Mouse (Mus musculus) neural tube, embryonic 11.5 days (tissue): ENCODE measurements around the gene Usp5. TPM values are rescaled to one million over a fixed set of nuclear protein-coding genes. Genes with fewer than 3 reads are reported as not detected.
"Not testable (repeated sequence)": the region's sequence is repeated elsewhere in the genome, so short reads cannot be mapped to it uniquely, and the experiment has no call there.

Experiments
- ATAC-seq: fragments of 200-750 bp; cut with Nextera tagmentation; 2 replicates; pipeline ENCODE4 v1.8.0; 2017; ENCODE audit warnings: moderate number of reproducible peaks, mild to moderate bottlenecking, moderate TSS enrichment, moderate library complexity; ENCODE audit not compliant: insufficient read depth, low FRiP score, low TSS enrichment
- DNase-seq: peaks from one replicate; pipeline ENCODE4 v3.0.0-alpha.2; 2015; ENCODE audit warnings: low spot score
- H3K27ac ChIP-seq: fragments of 300-500 bp; sonication (generic); 2 replicates; pipeline ENCODE4 v1.5.1; 2014; ENCODE audit warnings: low read depth, mild to moderate bottlenecking, low read length
- H3K27me3 ChIP-seq: fragments of 300-500 bp; sonication (generic); 2 replicates; pipeline ENCODE4 v1.6.1; 2014; ENCODE audit warnings: mild to moderate bottlenecking, low read length, mixed read lengths; ENCODE audit not compliant: control insufficient read depth, insufficient read depth
- H3K36me3 ChIP-seq: fragments of 300-500 bp; sonication (generic); 2 replicates; pipeline ENCODE4 v1.6.1; 2014; ENCODE audit warnings: mild to moderate bottlenecking, low read length, moderate library complexity, mixed read lengths; ENCODE audit not compliant: control insufficient read depth, insufficient read depth
- H3K4me1 ChIP-seq: fragments of 300-500 bp; sonication (generic); 2 replicates; pipeline ENCODE4 v1.6.1; 2014; ENCODE audit warnings: low read length, mixed read lengths; ENCODE audit not compliant: control insufficient read depth, insufficient read depth
- H3K4me2 ChIP-seq: fragments of 300-500 bp; sonication (generic); 2 replicates; pipeline ENCODE4 v1.6.1; 2014; ENCODE audit warnings: low read depth, mild to moderate bottlenecking, moderate library complexity
- H3K4me3 ChIP-seq: fragments of 300-500 bp; sonication (generic); 2 replicates; pipeline ENCODE4 v1.5.1; 2014; ENCODE audit warnings: low read depth, low read length
- H3K9ac ChIP-seq: fragments of 300-500 bp; sonication (generic); 2 replicates; pipeline ENCODE4 v1.6.1; 2014; ENCODE audit warnings: mild to moderate bottlenecking, low read length
- H3K9me3 ChIP-seq: fragments of 300-500 bp; sonication (generic); 2 replicates; pipeline ENCODE4 v1.6.1; 2016; ENCODE audit warnings: low read length; ENCODE audit not compliant: control insufficient read depth
- WGBS: fragments of 180-500 bp; shearing (Covaris S2); extraction: QIAGEN DNeasy Blood & Tissue Kit; methylation state at CpG from one replicate; pipeline ENCODE4 v1.1.7; 2014; 5-methylcytosine and 5-hydroxymethylcytosine counted together
- polyA plus RNA-seq: library from polyadenylated mRNA; unstranded; fragments of >200 nt; fragmentation: Nextera tagmentation; extraction: Ambion mirVana; gene quantifications from 2 replicates; pipeline ENCODE4 v1.2.1, GENCODE M21; 2014

The Usp5 gene
- polyA plus RNA-seq, 1 experiment from 2014 or later, result 174 TPM

DNA sequence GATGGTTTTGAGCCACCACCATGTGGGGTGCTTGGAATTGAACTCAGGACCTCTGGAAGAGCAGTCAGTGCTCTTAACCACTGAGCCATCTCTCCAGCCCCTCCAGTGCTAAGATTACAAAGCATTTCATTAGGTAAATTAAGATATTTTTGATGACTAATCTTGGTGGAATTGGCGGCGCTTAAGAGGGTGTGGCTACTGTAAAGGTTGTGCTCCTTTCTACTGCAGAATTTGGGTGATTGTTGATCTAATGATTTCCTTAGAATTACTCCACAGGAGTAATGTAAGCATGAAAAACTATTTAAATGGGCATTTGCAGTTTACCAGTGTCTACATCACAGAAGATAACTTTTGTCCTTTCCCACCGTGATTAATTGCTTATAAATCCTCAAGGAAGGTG, 24.9 kb downstream of the Usp5 start:
- no peak overlapping the region for H3K27ac ChIP-seq
- H3K36me3 ChIP-seq, result no peaks in the 10 kb centered on the region
- no peak overlapping the region for H3K4me2 ChIP-seq
- H3K9ac ChIP-seq, result no peak overlapping the region
- no peak for DNase-seq
- WGBS, result 93% methylated on average over 3 of the region's 3 CpGs
- ATAC-seq, result no peak
- no peaks in the 10 kb centered on the region for H3K27me3 ChIP-seq
- H3K4me1 ChIP-seq, result peaks cover 10% of the 10 kb centered on the region
- H3K4me3 ChIP-seq, result no peak overlapping the region
- no peaks in the 10 kb centered on the region for H3K9me3 ChIP-seq

DNA sequence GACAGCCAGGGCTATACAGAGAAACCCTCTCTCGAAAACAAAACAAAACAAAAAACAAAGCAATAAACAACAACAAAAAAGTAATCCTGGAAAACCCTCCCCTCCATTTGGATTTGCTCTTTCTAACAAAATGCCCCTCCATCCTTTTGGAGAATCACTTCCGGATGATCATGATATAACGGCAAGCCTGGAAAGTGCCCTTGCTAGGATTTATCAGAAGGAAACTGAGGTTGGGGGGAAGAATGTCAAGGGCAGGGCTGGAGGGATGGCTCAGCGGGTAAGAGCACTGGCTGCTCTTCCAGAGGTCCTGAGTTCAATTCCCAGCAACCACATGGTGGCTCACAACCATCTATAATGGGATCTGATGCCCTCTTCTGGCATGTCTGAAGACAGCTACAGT, 25.6 kb downstream of the Usp5 start:
- not testable (repeated sequence) for H3K4me3 ChIP-seq, H3K27me3 ChIP-seq, H3K9ac ChIP-seq, DNase-seq, H3K4me1 ChIP-seq, H3K36me3 ChIP-seq, H3K4me2 ChIP-seq, ATAC-seq, H3K9me3 ChIP-seq, H3K27ac ChIP-seq
- WGBS, result 94% methylated on average over 4 of the region's 4 CpGs

DNA sequence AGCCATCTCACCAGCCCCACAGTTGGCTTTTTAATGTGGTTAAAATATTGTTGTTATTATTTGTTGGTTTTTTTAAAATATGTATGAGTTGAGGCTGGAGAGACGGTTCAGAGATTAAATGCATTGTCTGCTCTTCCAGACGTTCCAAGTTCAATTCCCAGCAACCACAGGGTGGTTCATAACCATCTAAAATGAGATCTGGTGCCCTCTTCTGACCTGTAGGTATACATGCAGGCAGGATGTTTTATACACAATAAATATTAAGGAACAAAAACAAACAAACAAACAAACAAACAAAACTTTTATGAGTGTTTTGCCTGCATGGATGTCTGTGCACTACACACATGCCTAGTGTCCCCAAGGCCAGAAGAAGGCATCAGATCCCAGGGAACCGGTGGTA, 26.2 kb downstream of the Usp5 start:
- no peak overlapping the region for H3K4me3 ChIP-seq
- DNase-seq (no peak), ATAC-seq (no peak)
- no peaks in the 10 kb centered on the region for H3K27me3 ChIP-seq
- H3K4me1 ChIP-seq, result peaks cover 7% of the 10 kb centered on the region; the same call in 1 of the 2 replicates
- no peak overlapping the region for H3K4me2 ChIP-seq
- 70% methylated on average over 3 of the region's 3 CpGs for WGBS
- no peaks in the 10 kb centered on the region for H3K36me3 ChIP-seq
- no peak overlapping the region for H3K27ac ChIP-seq
- no peak overlapping the region for H3K9ac ChIP-seq
- H3K9me3 ChIP-seq, result no peaks in the 10 kb centered on the region

- 22% methylated on average over 4 of the region's 9 CpGs for WGBS
- not testable (repeated sequence) for H3K27me3 ChIP-seq, H3K36me3 ChIP-seq, H3K4me2 ChIP-seq, H3K9ac ChIP-seq, ATAC-seq, H3K27ac ChIP-seq, H3K4me1 ChIP-seq, H3K4me3 ChIP-seq, DNase-seq, H3K9me3 ChIP-seq
These were observed 26.9 kb downstream of the Usp5 start for GRCm38 (mm10) chr6:124802400-124802799.

DNA sequence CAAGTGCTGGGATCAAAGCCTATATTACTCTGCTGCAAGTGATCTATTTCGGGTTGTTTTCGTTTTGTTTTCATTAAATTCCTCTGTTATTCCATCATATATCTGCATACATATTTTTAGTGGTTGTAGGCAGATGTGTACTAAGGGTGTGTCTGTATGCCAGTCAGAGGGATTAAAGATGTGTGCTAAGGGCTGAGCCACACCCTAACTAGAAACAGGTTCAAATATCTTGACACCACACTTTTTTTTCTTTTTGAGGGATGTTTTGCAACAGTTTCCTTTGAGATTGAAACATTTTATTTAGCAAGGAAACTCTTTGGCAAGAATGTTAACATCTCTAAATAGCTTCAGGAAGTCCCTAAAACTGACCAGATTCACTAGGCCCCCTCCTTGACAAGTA, 33.1 kb downstream of the Usp5 start:
- H3K9ac ChIP-seq, result no peak overlapping the region
- no peak for DNase-seq
- no peak overlapping the region for H3K4me3 ChIP-seq
- no peaks in the 10 kb centered on the region for H3K4me1 ChIP-seq
- 79% methylated on average over 2 of the region's 2 CpGs for WGBS
- no peaks in the 10 kb centered on the region for H3K36me3 ChIP-seq
- no peaks in the 10 kb centered on the region for H3K27me3 ChIP-seq
- H3K9me3 ChIP-seq, result no peaks in the 10 kb centered on the region
- no peak for ATAC-seq
- H3K27ac ChIP-seq, result no peak overlapping the region
- no peak overlapping the region for H3K4me2 ChIP-seq

- 68% methylated on average over 4 of the region's 4 CpGs for WGBS
- no peak overlapping the region for H3K27ac ChIP-seq
- DNase-seq (no peak), ATAC-seq (no peak)
- H3K36me3 ChIP-seq, result no peaks in the 10 kb centered on the region
- H3K4me3 ChIP-seq, result no peak overlapping the region
- H3K4me1 ChIP-seq, result no peaks in the 10 kb centered on the region
- H3K27me3 ChIP-seq, result no peaks in the 10 kb centered on the region
- H3K9ac ChIP-seq, result no peak overlapping the region
- no peak overlapping the region for H3K4me2 ChIP-seq
- H3K9me3 ChIP-seq, result no peaks in the 10 kb centered on the region
These were observed 33.5 kb downstream of the Usp5 start for GRCm38 (mm10) chr6:124795781-124796180.

GRCm38 (mm10) chr6:124791911-124792310, 37.4 kb downstream of the Usp5 start:
- no peak for DNase-seq
- WGBS, result 87% methylated on average over 3 of the region's 3 CpGs
- no peaks in the 10 kb centered on the region for H3K27me3 ChIP-seq

GRCm38 (mm10) chr6:124790121-124790520, 39.2 kb downstream of the Usp5 start:
- H3K9ac ChIP-seq, result no peak overlapping the region
- H3K4me3 ChIP-seq, result no peak overlapping the region
- whole genome bisulfite sequencing, result 80% methylated on average over 4 of the region's 4 CpGs
- ATAC-seq (no peak), DNase-seq (no peak)
- no peaks in the 10 kb centered on the region for H3K4me1 ChIP-seq
- no peaks in the 10 kb centered on the region for H3K27me3 ChIP-seq
- no peaks in the 10 kb centered on the region for H3K36me3 ChIP-seq
- H3K4me2 ChIP-seq, result no peak overlapping the region
- no peaks in the 10 kb centered on the region for H3K9me3 ChIP-seq
- H3K27ac ChIP-seq, result no peak overlapping the region

More at GRCm38 (mm10) chr6:124791911-124792310, 37.4 kb downstream of the Usp5 start:
- H3K36me3 ChIP-seq, result no peaks in the 10 kb centered on the region
- no peaks in the 10 kb centered on the region for H3K9me3 ChIP-seq
- no peak overlapping the region for H3K9ac ChIP-seq
- no peaks in the 10 kb centered on the region for H3K4me1 ChIP-seq
- no peak for ATAC-seq
- no peak overlapping the region for H3K27ac ChIP-seq
- no peak overlapping the region for H3K4me2 ChIP-seq
- H3K4me3 ChIP-seq, result no peak overlapping the region

- Histone ChIP-seq H3K27ac (no peak overlapping the region), H3K36me3 (no peaks in the 10 kb centered on the region), H3K4me2 (no peak overlapping the region), H3K4me3 (no peak overlapping the region), H3K4me1 (no peaks in the 10 kb centered on the region), H3K27me3 (no peaks in the 10 kb centered on the region), H3K9ac (no peak overlapping the region), H3K9me3 (no peaks in the 10 kb centered on the region)
- 89% methylated on average over 4 of the region's 4 CpGs for WGBS
- ATAC-seq (no peak), DNase-seq (no peak)
These were observed 39.8 kb downstream of the Usp5 start for GRCm38 (mm10) chr6:124789519-124789918.
